Mouse (Mus musculus) gastrocnemius, postnatal 4 days (tissue): ENCODE data around the gene Gspt2. TPM values are rescaled to one million over a fixed set of nuclear protein-coding genes. Genes with fewer than 3 reads are reported as not detected.
"Not testable (repeated sequence)": the region's sequence is repeated elsewhere in the genome, so short reads cannot be mapped to it uniquely, and the experiment has no call there.

Source experiments
- DNase-seq, 2 experiments: peaks; one replicate each; pipeline ENCODE4 v3.0.0; 2021 to 2022; ENCODE audit warnings: low spot score in 2 of 2, mixed read lengths in 2 of 2
- long read RNA-seq, 2 experiments: library from polyadenylated mRNA; stranded (forward); transcript quantifications; one replicate each; pipeline ENCODE4 v2.0.0; 2021
- total RNA-seq, 2 experiments: library from RNA; stranded (reverse); gene quantifications; 2 replicates each; pipeline ENCODE4 v1.2.3; 2021

Gene Gspt2
- total RNA-seq: 1 to 10 TPM; 2.4 to 3.3 TPM
- long read RNA-seq, experiment 1, partial matches to known transcripts: 0 of 1 reads
- long read RNA-seq, experiment 1, other reads (novel, unspliced or antisense): 1 of 1 reads
- long read RNA-seq, experiment 2, partial matches to known transcripts: 0 of 4 reads
- long read RNA-seq, experiment 2, other reads (novel, unspliced or antisense): 0 of 4 reads

DNA sequence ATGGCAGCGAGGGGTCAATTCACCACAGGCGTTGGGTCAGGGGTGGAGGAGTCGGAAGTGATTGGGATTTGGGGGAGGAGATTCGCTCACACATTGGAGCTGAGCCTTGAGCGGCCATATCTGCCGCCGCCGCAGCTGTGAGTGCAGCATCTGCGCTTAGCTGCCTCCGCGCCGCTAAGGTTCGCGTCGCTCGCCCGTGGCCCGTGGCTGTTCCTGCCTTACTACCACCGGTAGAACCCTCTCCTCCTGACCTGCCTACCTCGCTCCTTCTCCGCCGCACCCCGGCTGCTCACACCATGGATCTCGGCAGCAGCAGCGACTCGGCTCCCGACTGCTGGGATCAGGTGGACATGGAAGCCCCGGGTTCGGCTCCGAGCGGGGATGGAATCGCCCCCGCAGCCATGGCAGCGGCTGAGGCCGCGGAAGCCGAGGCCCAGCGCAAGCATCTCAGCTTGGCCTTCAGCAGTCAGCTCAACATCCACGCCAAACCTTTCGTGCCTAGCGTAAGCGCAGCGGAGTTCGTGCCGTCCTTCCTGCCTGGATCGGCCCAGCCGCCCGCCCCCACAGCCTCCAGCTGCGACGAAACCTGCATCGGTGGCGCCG is at the start of gene Gspt2:
Gene Gspt2 (plus strand): TSS at position 109 of the 603 bp plus-strand sequence.
- peak in 1 of 2 experiments; percentile 43 for DNase-seq

DNA sequence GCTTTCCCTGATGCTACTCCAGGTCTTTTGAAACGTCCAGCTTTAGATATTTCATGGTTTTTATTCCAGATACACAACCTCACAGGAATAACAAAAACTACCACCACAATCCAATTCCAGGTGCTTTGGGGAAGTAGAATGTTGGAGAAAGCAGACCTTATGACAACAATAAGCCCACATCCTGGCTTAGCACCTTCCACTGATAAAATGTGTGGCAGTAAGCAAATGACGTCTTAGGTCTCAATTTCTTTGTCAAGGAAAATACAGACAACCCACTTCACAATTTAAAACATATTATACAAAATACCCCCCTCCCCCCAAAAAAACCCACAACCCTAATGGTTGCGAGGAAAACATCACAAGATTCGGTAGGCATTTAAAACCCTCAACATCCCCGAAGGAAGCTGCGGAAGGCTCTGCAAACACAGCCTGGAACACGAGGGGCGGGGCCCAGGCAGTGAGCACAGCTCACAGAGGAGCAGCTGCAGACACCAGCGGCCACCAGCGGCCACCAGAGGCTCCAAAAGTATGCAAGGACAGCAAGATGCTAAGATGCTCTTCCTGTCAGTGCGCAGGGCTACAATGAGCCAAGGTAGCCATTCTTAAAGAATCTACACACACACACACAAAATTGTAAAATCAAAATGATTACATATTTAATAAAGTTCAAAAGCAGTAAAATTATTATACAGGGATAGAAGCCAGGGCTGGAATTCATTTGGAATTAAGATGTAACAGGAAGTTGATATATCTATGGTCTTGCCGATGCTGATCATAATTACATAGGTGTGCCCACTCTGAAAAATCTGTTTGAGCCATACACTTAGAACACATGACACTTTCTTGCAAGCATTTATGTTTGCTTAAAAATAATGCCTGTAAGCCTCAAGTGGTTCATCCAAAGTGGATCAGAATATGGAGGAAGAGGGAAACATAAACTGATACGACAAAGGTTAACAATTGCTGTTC is 10.8 kb upstream of the Gspt2 start:
- DNase-seq: peak in 1 of 2 experiments; percentile 36

DNA sequence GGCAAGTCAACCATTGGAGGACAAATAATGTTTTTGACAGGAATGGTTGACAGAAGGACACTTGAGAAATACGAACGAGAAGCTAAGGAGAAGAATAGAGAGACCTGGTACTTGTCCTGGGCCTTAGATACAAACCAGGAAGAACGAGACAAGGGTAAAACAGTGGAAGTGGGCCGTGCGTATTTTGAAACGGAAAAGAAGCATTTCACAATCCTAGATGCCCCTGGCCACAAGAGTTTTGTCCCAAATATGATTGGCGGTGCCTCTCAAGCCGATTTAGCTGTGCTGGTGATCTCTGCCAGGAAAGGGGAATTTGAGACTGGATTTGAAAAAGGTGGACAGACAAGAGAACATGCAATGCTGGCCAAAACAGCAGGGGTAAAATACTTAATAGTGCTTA is 1.0 kb downstream of the Gspt2 start:
- DNase-seq: no peak

DNA sequence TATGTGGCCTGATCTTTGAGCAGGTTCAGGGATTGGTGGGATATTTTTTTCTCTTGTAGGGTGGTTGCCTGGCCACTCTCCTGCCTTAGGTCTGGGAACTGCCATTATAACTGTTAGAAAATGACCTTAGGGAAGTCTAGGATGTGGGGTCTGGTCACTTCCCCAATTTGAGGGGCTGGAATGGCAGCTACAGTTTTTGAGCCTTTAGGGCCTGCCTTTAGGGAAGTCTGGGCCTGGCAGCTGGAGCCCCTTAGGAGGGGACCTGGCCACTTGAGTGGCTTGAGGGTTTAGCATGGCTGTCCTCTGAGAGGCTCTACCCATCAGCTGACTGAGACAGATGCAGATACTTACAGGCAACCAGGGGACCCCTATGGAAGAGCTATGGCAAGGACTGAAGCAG is 12.7 kb downstream of the Gspt2 start:
- DNase-seq: no peak

DNA sequence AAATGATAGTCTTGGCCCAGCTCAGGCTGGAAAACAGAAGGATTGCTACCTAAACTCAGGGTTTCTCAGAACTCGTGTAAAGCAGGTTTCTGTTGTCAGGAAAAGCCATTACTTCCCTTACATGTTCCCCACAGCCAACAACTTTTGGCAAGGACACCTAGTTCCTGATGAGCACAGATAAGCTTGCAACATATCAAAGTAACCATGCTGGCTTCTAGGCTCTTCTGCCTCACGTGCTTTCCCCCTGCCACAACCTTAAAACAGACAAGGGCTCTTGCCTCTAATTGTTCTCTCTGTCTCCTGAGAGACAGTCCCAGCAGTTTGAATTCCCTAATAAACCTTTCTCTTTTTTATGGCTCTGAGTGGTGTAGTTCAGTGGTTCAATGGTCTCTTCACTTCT is 21.9 kb downstream of the Gspt2 start:
- DNase-seq: no peak

DNA sequence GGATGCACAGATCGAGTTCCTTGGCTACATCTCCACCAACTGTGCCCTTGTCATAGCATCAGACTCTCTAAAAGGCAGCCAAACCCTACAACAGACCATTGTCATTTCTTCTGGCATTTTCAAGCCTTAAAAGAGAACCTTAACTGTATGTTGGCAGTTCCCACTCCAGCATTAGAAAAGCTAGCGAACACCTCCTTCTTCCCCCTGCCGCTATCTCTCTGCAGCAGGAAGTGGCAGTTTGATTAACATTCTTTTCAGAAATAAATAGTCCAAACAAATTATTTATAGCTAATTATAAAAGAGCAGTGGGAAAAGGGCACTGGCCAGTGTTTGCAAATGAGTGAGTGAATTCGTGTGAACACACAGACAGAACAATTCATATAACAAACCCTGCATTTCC is 34.9 kb downstream of the Gspt2 start:
- DNase-seq: no peak

DNA sequence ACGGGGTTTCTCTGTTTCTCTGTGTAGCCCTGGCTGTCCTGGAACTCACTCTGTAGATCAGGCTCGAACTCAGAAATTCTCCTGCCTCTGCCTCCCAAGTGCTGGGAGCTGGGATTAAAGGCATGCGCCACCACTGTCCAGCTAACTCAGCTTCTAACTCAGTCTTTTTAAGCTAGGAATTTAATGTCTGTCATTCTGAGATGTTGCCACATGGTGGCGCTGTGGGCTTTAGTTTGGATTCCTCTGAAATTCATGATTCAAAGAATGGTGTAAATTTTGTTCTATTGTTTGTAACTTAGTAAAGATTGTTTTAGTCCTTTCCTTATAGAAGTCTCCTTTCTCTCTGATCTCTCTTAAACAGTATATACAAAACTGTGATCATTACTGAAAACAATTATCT is 39.1 kb downstream of the Gspt2 start:
- peak in 1 of 2 experiments; percentile 18 for DNase-seq

DNA sequence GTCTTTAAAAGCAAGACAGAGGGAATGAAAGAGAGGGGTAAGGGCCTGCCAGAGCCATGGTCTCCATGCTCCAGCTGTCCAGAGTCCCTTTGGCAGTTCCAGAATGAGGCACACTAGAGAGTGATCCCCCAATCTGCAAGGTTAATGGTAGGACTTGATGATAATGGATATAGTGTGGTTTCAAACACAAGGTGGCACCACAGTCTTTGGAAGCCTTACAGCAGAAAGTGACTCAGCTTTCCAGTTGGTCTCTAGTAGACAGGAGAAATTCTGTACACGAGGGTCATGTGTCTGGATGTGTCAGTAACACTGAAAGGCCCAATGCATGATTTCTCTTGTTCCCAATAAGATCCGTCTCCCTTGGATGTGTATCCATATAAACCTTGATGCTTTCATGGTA is 45.7 kb downstream of the Gspt2 start:
- DNase-seq: not testable (repeated sequence)

DNA sequence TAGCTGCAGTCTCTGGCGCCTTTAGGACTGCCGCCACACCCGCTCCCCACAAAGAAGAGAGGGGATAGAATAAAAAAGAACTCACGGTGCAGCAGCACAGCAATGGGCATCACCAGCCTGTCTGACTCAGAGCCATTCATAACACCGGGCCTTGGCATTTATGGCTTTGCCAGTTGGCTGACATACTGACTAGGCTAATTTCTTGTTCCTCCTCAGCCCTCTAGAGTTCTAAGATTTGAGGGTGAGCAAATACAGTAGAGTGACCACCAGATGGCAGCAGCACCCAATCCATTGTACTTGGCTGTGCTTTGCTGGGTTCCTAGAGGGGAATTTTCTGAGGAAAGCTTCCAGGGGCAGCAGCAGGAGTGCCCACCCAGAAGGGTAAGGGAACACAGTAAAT is 53.7 kb downstream of the Gspt2 start:
- not testable (repeated sequence) for DNase-seq

Other genes starting within 250 kb of the Gspt2 start
- 100 to 1,000 TPM; 304 to 318 TPM for gene Maged1, start 93.9 kb upstream of the Gspt2 start, total RNA-seq
- 1 to 10 TPM; 5.4 to 6.0 TPM for gene Zxdb, start 88.5 kb downstream of the Gspt2 start, total RNA-seq